Mouse (Mus musculus): ENCODE data around the gene Fhl2. TPM values are rescaled to one million over a fixed set of nuclear protein-coding genes. Genes with fewer than 3 reads are reported as not detected.

Gene Fhl2
- total RNA-seq (2015; ENCODE audit: low replicate concordance) (1.7 TPM in 1 of 2 replicates, not detected in the other), total RNA-seq (2017; ENCODE audit: low replicate concordance) (0.39 TPM in 1 of 2 replicates, not detected in the other)

DNA sequence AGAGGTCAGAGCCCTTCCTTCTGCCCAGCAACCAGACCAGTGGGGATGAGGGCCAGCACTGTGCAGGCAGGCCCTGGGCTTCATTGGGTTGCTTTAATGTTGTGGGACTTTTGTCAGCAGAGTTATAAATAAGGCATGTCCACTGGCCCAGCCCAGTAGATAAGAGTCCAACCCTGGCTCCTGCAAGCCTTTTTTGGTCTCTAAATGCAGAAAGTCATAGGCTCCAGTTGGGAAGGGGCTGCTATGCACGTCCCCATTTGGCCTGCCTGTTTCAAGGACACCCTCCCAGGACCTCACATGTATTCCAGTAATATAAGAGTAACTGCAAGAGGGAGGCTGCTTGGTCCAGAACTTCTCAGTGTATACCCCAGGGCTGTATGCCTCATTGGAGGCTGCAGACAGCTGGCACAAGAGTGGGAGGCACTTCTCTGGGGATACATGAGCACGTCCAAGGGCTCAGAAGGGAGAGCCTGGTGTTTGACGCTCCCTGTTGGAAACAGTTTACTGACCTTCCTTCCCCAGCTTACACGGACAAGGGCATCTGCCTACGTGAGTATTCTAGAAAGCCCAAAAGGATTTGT is at the start of gene Fhl2:
Fhl2 (minus strand) TSS at position 324 of the 581 bp plus-strand sequence.
- no peak for ATAC-seq (replicated peaks; ENCODE audit: low FRiP score, poor library complexity, severe bottlenecking)

DNA sequence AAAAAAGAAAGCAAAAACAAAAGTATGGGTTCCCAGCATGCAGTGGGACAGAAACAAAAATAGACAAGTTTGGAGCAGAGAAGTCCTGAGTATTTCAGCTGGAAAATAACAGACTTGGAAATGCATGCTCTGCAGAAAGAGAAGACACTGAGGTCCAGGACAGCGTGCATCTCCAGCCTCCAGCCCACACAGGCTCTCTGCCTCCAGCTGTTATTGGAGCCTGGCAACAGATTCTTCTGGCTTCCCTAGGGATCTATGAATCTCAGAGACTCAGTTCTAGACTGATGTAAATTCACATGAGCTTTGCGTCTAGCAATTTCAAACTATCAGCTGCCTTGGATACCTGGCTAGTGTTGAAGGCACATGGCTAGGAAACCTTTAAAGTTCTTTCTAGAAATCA is 48.2 kb upstream of the Fhl2 start:
- no peak for ATAC-seq (replicated peaks; ENCODE audit: low FRiP score, poor library complexity, severe bottlenecking)

DNA sequence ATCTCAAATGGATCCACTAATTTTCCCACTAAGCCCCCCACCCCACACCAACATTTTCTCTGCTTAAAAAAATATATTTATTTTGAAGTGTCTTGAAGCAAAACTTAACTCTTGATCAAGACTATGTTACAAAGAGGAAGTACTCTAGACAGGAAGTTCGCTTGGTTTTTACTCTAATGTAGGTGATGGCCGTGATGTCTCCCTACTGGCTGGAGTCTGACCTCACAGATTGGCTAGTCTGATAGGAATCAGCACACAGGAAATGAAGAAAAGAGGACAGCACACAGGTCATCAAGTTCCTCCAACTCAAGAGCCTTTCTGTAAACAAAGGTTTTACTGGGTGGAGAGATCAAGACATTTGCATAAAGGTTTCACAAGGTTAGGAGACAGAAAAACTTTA is 44.4 kb upstream of the Fhl2 start:
- no peak for ATAC-seq (replicated peaks; ENCODE audit: low FRiP score, poor library complexity, severe bottlenecking)

DNA sequence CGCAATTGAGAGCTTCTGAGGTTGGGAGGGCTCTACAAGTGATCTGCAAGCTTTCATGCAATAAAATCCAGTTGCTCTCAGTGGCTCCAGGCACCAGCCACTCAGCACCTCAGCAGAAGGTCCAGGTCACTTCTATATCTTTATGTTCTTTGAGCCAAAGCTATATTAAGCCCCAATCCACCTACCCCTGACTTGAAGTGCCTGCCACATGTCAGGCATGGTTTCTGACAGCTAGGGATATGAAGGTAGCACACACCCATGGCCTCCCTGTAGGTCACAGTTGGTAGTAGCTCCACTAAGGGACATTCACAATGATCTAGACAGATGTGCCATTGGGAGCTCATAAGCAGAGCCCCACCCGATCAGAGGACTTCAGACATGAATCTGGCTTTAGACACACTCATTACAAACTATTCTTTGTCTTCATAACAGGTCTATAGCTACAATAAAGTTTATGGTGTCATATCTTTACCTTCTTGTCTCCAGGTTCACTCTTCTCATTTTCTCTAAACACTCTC is 43.1 kb upstream of the Fhl2 start:
- ATAC-seq (replicated peaks; ENCODE audit: low FRiP score, poor library complexity, severe bottlenecking) = no peak

DNA sequence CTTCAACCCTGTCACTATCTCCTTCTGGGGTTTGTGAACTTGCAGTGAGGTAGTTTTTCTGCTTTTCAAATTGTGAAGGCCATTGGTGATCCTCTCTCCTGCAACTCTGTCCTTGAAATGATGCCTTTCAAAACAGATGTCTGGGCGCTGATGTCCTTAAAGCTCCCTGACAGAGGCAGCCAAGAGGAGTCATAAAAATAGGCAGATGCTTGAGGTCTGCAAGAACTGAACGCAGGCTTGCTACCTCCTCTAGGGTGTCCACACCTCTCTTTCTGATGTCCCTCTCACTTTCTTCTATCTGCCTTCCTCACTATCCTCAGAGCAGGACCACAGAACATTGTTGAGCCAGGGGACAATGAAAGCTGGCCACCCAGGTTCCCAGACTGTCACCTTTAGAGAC is 41.7 kb upstream of the Fhl2 start:
- ATAC-seq (replicated peaks; ENCODE audit: low FRiP score, poor library complexity, severe bottlenecking) = no peak

DNA sequence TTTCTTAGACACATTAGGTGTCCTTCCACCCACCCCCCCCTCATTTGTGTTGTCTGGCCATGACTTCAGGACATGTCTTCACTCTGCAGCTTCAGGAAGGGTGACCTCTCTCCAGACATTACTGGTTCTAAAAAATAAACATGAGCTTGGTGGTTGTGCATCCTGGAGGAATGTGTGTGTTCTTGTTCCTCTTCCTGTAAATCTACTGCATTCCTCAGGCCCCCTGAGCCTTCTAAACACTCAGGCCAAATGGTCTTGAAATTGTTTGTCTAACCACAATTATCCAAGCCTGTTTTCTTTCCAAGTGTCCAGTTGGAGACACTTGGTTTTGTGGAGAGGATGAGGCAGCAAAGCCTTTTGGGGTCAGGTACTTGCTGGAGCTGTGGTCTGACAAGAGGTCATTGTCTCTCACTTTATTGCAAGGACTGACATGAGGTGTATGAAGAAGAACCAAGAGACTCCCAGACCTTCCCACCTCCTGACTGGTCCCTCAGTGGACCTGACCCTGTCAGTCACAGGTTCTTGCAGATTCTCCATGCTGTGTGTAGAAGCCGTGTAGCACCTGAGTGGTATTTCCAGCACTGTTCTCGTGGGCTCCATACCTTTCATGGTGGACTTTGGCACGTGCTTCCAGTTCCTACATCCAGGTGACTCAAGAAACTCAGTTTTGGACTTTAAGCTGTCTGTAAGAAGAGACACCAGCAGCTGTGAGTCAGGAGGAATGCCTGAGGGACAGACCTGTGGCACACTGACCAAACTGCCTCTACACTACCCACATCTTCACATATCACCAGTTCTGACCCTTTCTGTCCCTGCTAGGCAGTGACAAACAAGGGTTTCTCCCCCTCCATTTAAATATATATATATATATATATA is 40.8 kb upstream of the Fhl2 start:
- ATAC-seq (replicated peaks; ENCODE audit: low FRiP score, poor library complexity, severe bottlenecking) = no peak

DNA sequence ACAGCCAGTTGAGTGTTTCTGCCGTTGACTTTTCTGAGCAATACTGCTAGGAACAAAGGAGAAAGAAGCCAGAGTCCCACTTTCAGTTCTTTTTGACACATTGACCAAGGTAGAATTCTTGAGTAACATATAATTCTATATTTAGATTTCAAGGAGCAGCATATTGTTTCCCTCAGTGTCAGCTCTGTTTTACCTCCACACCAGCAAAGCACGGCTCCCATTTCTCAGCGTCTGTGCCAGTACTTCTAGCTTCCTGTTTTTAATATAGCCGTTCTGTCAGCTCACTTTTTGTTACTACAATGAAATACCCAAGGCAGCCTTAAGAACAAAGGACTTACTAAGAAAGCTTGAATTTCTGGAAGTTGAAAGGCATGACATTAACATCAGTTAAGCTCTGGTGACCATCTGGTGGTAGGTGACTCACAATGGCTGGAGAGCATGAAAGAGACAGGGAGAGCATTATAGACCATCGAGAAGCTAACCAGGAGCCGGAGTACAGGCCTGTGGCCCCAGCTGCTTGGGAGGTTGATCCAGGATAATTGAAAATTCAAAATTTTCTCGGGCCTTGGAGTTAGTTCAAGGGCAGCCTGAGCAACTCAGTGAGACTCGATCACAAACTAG is 28.9 kb upstream of the Fhl2 start:
- ATAC-seq (replicated peaks; ENCODE audit: low FRiP score, poor library complexity, severe bottlenecking) = no peak

DNA sequence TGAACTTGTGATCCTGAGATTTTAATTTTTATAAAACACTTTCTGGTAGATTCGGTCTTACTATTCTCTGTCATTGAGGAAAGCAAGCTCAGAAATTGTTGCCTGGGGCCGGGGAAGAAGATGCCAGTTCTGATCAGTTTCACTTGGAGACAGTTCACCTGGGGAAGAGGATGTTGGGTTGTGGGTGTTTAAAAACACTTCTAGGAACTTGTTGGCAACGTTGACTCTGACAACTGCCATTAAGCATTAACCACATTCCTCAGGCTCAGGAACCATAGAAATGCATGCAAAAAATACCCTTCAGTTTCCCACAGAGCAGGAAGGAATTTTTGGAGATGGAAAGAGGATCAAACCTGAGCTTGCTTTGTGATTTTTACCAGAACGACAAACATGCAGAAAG is 28.2 kb upstream of the Fhl2 start:
- no peak for ATAC-seq (replicated peaks; ENCODE audit: low FRiP score, poor library complexity, severe bottlenecking)

DNA sequence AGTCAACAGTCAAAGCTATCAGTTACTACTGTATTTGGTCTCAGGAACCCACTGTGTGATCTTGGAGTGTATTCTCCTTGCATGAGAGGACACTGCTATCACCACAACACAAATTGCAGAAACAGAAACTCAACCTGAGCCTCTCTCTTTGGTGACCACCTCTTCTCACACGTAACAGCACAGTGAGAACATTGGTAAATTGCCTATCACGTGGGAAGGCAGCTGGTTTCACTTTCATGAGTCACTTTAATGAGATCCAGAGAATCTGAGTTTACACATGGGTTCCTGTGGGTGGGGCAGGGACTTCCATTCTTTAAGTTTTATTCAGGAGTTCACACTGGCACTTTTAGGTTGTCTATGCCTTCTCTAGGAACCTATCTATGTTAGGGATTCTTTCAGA is 27.4 kb upstream of the Fhl2 start:
- ATAC-seq (replicated peaks; ENCODE audit: low FRiP score, poor library complexity, severe bottlenecking) = no peak

DNA sequence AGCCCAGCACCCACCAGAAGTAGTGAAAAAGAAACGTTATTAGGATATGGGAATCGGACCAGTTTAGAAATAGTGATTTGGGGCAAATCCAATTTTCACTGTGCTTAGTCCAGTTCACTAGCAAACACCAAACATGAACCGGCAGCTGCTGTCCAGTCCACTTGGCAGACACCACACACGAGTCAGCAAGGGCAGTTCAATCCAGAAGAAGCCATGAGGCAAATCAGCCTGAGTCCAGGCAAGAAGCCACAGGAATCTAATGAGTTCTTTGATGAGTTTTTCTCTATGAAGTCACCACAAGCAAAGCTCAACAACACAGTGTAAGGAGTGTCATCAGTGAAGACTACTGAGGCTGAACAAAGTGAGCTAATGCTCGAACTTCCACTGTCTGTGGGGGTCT is 26.3 kb upstream of the Fhl2 start:
- no peak for ATAC-seq (replicated peaks; ENCODE audit: low FRiP score, poor library complexity, severe bottlenecking)

DNA sequence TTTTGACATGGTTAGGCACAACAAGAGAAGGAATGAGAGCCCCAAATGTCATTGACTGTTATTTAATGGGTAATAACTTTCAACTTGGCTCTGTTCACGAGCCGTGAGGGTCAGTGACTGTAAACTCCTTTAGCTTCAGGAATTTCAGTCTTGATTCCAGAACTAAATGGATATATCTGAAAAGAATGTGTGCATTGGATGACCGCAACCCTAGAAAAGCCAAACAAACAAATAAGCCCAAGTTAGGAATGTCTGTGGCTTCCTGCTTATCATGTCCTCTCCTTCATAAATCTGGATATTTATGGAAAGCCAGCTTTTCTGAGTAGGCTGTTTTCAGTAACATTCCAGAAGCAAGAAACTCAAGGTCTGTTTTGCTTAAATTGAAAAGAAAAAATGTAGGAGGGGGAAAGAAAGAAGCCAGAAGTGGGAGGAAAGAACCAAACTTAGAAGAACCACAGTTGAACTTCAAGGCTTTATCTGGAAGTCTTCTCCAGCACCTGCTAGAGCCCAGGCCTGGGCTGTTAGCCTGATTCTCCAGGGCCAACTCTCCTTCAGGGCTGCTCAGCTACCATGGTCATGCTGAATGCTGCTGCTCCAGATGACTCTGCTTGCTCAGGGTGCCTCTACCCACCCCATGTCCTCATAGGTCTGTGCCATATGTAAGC is 21.4 kb upstream of the Fhl2 start:
- ATAC-seq (replicated peaks; ENCODE audit: low FRiP score, poor library complexity, severe bottlenecking) = no peak

DNA sequence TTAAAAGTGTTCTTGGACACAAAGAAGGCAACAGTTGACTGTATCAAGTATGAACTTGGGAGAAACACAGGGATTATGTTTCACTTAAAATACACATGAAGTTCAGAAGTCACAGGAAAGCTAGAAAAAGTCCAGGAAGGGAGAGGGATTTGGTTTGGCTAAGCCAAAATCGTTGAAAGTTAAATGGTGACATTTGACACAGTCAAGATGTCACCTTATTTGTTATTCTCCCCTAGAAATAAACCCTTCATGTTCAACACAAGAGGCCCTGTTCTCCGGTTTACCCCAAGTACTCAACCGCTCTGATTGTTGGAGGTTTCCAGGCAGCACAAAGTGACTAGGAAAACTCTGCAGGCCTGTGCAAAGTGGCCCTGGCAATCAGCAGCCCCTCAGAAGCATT is 18.8 kb upstream of the Fhl2 start:
- ATAC-seq (replicated peaks; ENCODE audit: low FRiP score, poor library complexity, severe bottlenecking) = no peak

DNA sequence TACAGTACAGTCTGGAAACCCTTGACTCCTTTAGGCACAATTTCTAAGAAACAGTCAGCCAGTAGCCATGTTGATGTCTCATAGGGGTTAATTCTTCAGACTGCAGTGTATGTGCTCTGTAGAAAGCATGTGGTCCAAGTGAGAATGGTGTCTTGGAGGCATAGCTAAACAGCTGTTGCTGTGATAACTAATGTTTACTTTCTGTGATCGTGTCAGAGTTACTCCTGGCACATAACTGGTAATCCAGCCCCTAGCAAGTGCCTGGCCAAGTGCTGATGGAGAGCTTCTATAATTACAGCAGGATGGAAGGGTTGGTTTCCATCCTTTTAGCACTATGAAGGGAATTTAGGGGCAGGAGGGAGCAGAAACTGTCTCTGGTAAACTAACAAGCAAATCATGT is 14.5 kb upstream of the Fhl2 start:
- ATAC-seq (replicated peaks; ENCODE audit: low FRiP score, poor library complexity, severe bottlenecking) = no peak

DNA sequence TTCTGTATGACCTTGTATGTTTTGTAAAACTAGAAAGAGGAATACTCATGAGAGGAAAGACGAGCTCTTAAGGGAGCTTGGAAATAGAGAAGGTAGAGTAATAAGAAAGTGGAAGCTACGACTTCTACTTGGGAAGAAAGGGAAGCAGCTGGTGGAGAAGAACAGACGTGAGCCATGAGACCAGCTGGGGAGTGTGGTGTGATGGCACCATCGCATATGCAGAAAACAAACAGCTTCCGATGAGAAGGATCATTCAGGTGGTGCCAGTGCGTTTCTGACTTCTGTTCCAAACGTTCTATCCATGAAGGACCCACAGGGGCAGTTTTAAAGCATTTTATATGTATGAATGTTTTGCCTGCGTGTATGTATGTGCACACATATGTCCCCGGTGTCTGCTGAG is 13.5 kb upstream of the Fhl2 start:
- no peak for ATAC-seq (replicated peaks; ENCODE audit: low FRiP score, poor library complexity, severe bottlenecking)

DNA sequence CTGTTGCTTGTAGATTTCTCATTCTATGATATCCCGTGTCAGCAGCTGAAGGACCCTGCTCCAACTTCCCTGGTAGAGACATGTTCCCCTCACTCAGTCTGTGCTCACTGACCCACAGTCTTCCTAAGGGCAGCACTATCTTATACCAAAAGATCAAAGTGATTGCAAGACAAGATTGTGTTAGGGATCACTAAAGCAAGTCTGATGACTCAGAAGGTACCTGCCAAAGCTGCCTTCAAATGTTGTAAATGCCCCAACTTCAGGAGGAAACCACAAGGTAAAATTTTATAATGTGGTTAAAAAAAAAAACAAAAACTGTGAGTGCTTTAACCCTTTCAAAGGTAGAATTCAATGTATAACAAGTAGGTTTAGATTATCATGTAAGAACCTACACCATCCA is 10.4 kb upstream of the Fhl2 start:
- no peak for ATAC-seq (replicated peaks; ENCODE audit: low FRiP score, poor library complexity, severe bottlenecking)

DNA sequence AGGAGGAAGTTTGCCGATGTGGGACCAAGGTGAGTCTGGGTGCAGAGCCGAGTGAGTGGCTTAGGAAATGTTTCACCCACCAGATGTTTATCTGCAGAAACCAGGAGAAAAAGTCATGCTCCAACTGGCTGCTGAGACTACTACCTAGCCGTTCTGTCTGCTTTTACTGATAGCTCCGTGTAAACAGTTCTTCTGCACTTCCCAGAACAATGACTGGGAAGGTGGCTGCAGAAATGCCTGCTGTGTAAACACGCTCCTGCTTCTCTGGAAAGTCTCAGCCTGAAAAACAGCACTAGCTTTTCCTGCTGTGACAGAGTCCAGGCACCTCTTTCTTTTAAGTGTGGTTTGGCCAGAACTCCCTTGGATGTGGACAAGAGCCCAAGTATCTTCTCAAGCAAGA is 6.5 kb upstream of the Fhl2 start:
- no peak for ATAC-seq (replicated peaks; ENCODE audit: low FRiP score, poor library complexity, severe bottlenecking)

DNA sequence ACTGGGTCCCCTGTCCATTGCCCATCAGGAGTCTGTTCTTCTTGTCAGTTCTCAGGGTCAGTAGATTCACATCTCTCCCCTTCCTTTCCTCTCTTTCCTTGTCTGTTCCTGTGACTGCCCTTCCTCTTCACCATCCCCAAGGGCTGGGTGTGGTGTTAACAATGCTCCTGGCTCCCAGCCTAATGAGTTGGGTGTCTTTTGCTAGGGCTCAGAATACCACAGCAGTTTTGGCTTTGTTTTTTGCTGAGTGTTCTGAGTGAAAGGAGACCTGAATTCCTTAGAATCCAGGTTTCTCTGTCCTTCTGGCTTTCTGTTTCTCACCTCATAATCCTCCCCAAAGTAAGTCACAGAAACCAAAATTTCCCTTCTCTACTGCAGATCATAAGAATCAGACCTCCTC is 5.4 kb upstream of the Fhl2 start:
- no peak for ATAC-seq (replicated peaks; ENCODE audit: low FRiP score, poor library complexity, severe bottlenecking)

DNA sequence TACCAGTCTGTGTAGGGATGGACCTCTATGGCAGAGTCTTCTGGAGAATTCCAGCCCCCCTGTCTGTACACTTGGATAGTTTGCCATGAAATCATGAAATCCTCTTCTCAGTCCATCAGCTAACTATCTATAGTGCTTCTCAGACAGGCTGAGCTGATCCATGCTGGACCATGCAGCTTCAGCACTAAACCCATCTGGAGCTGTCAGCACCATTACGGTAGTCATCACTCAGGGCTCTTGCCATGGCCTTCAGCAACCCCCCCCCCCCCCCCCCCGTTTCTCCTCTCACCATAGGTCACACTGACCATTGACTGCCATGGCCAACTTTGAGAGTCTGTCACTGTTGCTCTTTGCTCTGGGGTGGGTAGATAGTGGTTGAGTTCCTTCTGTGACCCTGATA is 5.0 kb upstream of the Fhl2 start:
- ATAC-seq (replicated peaks; ENCODE audit: low FRiP score, poor library complexity, severe bottlenecking) = no peak

DNA sequence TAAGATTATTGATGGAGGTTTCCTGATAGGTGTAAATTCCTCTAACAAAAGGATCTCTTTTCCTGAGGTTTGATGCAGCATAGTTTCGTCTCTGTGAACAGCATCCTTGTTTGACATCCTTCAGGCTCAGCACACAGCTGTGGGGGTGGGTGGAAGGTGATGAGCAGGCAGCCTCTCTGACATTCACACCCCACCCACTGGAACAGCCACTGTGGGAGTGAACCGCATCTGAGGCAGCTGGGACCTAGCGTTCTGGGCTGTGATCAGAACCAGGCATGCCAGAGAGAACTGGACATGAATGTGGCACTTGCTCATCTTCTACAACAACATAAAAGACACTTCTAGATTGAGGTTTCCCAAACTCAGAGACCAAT is 3.1 kb upstream of the Fhl2 start:
- ATAC-seq (replicated peaks; ENCODE audit: low FRiP score, poor library complexity, severe bottlenecking) = no peak

DNA sequence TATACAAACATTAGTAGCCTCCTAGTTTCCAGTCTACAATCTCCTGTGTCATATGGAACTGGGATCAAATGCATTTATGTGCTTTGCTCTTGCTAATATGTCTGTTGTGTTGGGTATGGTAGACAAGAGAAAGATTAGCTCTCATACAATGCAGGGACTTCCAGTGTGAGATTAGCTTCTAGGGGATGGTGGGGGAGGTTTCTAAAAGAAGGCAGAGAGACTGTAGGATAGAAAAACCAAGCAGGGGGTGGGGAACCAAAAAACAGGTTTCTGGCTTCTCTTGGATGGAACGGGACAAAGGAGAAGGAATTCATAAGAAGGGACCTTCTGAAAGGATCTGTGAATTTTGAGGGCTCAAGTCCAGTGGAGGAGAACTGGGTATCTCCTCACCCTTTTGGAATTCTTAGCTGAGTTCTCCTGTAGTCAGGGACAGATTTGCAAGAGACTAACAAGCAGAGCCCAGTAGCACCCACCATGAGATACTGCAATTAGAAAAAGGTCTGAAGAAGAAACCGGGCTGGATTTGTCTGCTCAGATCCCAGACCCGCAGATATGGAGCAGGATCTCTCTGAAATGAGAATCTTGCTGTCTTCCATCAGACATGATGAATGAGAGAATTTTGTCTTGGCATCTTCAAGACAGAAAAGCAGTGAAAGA is 2.6 kb upstream of the Fhl2 start:
- no peak for ATAC-seq (replicated peaks; ENCODE audit: low FRiP score, poor library complexity, severe bottlenecking)

Data from erythroid progenitor cell, adult 5-6 weeks (primary cell).